Mouse (Mus musculus) myocyte (in vitro differentiated cells): ENCODE measurements around the gene Aph1b. TPM values are rescaled to one million over a fixed set of nuclear protein-coding genes. Genes with fewer than 3 reads are reported as not detected.
A peak's percentile ranks its signal among the peaks of the same experiment; 100 is the strongest.

ENCODE experiments used
- H3K27me3 ChIP-seq: one replicate; pipeline ENCODE4 v1.6.1; 2011; ENCODE audit not compliant: control insufficient read depth, insufficient read depth, insufficient read length
- H3K36me3 ChIP-seq: one replicate; pipeline ENCODE4 v1.6.1; 2011; ENCODE audit not compliant: control insufficient read depth, insufficient read depth
- H3K4me2 ChIP-seq: one replicate; pipeline ENCODE4 v1.6.1; 2011; ENCODE audit warnings: low read depth, control low read depth
- H3K4me3 ChIP-seq: one replicate; pipeline ENCODE4 v1.5.1; 2011; ENCODE audit warnings: mild to moderate bottlenecking, control low read depth, moderate library complexity
- H3K79me2 ChIP-seq: one replicate; pipeline ENCODE4 v1.6.1; 2011; ENCODE audit not compliant: control insufficient read depth, insufficient read depth
- H3ac ChIP-seq: one replicate; pipeline ENCODE4 v1.6.1; 2011; ENCODE audit not compliant: control insufficient read depth, insufficient read length
- CEBPB ChIP-seq: IDR thresholded peaks from 2 replicates; pipeline ENCODE4 v1.6.1; 2011; ENCODE audit warnings: mild to moderate bottlenecking, moderate library complexity; ENCODE audit not compliant: poor library complexity, insufficient read depth, severe bottlenecking
- E2F4 ChIP-seq: IDR thresholded peaks from one replicate; pipeline ENCODE4 v1.6.1; 2011; ENCODE audit warnings: mild to moderate bottlenecking, control low read depth, moderate library complexity; ENCODE audit not compliant: insufficient read depth
- MAX ChIP-seq: IDR thresholded peaks from one replicate; pipeline ENCODE4 v1.6.1; 2011; ENCODE audit warnings: low read depth, mild to moderate bottlenecking, control low read depth
- MYOD1 ChIP-seq, 3 experiments: IDR thresholded peaks; one replicate each; pipeline ENCODE4 v1.6.1; 2011; ENCODE audit warnings: control low read depth in 2 of 3, low read depth in 2 of 3, mild to moderate bottlenecking in 2 of 3, moderate library complexity in 1 of 3; ENCODE audit not compliant: insufficient read length in 2 of 3, control insufficient read depth in 1 of 3
- MYOG ChIP-seq, 3 experiments: IDR thresholded peaks; one replicate each; pipeline ENCODE4 v1.6.1; 2011; ENCODE audit warnings: control low read depth in 2 of 3, low read depth in 2 of 3, mild to moderate bottlenecking in 2 of 3; ENCODE audit not compliant: insufficient read length in 2 of 3, control insufficient read depth in 1 of 3, insufficient read depth in 1 of 3
- POLR2A ChIP-seq: IDR thresholded peaks from one replicate; pipeline ENCODE4 v1.6.1; 2011; ENCODE audit warnings: low read depth, mild to moderate bottlenecking, control low read depth, moderate library complexity; ENCODE audit not compliant: insufficient read length
- POLR2AphosphoS2 ChIP-seq: IDR thresholded peaks from one replicate; pipeline ENCODE4 v1.6.1; 2011; ENCODE audit warnings: low read depth, control low read depth; ENCODE audit not compliant: insufficient read length
- REST ChIP-seq: IDR thresholded peaks from one replicate; pipeline ENCODE4 v1.6.1; 2011; ENCODE audit warnings: mild to moderate bottlenecking, control low read depth, moderate library complexity; ENCODE audit not compliant: insufficient read depth, insufficient read length
- SRF ChIP-seq: IDR thresholded peaks from one replicate; pipeline ENCODE4 v1.6.1; 2011; ENCODE audit warnings: low read depth; ENCODE audit not compliant: control insufficient read depth, insufficient read length
- TCF12 ChIP-seq: IDR thresholded peaks from one replicate; pipeline ENCODE4 v1.6.1; 2011; ENCODE audit warnings: mild to moderate bottlenecking, control low read depth; ENCODE audit not compliant: poor library complexity, insufficient read depth, severe bottlenecking
- TCF3 ChIP-seq: IDR thresholded peaks from one replicate; pipeline ENCODE4 v1.6.1; 2011; ENCODE audit warnings: low read depth, control low read depth; ENCODE audit not compliant: insufficient read length
- USF1 ChIP-seq: IDR thresholded peaks from one replicate; pipeline ENCODE4 v1.6.1; 2011; ENCODE audit warnings: low read depth, mild to moderate bottlenecking, control low read depth, moderate library complexity
- polyA plus RNA-seq: library from polyadenylated mRNA; unstranded; fragments of >200 nt; fragmentation: generic; extraction: Trizol; gene quantifications from one replicate; pipeline ENCODE4 v1.2.1, GENCODE M21; 2012; ENCODE audit warnings: missing spikeins

Gene Aph1b
- polyA plus RNA-seq, 1 experiment, result 2.5 TPM

DNA sequence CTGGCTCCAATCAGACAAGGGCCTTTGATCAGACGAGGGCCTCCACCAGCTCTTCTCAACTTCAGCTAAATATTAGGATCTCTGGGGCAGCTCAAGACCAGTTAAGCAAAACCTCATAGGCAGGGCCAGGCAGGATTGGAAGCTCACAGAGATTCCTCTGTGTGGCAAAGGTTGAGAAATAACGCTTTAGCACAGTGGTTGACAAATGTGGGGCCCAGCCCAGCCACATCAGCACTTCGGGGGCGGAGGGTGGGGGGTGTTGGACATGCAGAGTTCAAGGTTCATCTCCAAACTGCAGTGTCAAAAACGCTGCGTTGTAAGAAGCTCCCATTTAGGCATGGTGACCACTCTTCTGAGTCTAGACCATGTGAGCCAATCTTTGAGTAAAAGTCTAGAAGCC is 60.7 kb downstream of the Aph1b start:
- H3K27me3 ChIP-seq, result no peaks in the 10 kb centered on the region
- no peaks in the 10 kb centered on the region for H3K79me2 ChIP-seq
- H3ac ChIP-seq, result no peak overlapping the region
- no peak overlapping the region for H3K4me2 ChIP-seq
- TF ChIP-seq MYOG (IDR thresholded peaks at IDR 0.05; ENCODE audit: control insufficient read depth in 1 of 3, insufficient read depth in 1 of 3, insufficient read length in 2 of 3, low read depth in 2 of 3) (no peak), USF1 (no peak), CEBPB (no peak), SRF (no peak), POLR2A (no peak), REST (no peak), E2F4 (no peak), TCF12 (no peak), MYOD1 (IDR thresholded peaks at IDR 0.05; ENCODE audit: control insufficient read depth in 1 of 3, insufficient read length in 2 of 3, low read depth in 2 of 3) (no peak), POLR2AphosphoS2 (no peak), TCF3 (no peak), MAX (no peak)
- H3K4me3 ChIP-seq, result no peak overlapping the region
- H3K36me3 ChIP-seq, result no peaks in the 10 kb centered on the region

DNA sequence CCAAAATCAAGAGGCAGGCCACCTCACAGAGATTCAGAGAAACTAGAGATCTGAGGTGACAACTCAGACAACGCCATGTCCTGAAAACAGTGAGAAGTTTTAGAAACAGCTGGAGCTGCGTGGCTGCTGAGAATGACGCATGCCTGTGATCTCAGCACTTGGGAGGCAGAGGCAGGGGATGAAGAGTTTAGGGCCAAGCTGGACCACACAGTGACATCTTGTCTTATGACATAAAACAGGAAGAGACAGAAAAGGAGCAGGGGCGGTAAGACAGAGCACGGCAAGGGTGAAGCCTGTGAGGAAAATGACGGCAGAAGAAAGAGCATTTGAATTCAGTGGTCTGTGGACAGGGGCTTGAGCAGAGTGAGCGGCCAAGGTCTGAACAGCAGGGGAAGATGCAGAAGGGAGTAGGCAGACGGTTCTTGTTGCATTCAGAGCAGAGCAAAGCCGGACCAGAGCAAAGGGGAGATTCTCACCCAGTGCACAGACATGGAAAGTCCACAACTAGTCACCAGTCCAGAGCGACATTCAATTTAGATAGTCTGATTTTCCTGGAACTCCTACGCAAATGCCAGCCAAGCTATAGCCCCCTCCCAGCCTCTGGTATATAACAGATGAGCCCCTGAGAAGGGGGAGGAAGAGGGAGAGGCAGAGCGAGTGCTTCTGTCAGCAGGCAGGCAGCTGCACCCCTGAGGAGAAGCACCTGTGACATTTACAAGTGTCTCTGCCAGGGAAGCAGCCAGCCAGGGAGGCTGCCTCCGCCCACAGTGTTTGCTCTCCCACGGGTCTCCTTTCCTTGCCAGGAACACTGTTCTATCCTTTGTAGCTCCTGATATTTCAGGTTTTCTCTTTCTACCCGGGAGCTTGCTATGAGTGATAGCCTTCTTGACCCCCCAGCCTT is 62.2 kb downstream of the Aph1b start:
- no peaks in the 10 kb centered on the region for H3K79me2 ChIP-seq
- H3ac ChIP-seq, result no peak overlapping the region
- no peaks in the 10 kb centered on the region for H3K36me3 ChIP-seq
- TF ChIP-seq E2F4 (no peak), MYOD1 (IDR thresholded peaks at IDR 0.05; ENCODE audit: control insufficient read depth in 1 of 3, insufficient read length in 2 of 3, low read depth in 2 of 3) (peak in 2 of 3 experiments; percentile 55 to 86), USF1 (no peak), MAX (no peak), POLR2A (no peak), SRF (no peak), MYOG (IDR thresholded peaks at IDR 0.05; ENCODE audit: control insufficient read depth in 1 of 3, insufficient read depth in 1 of 3, insufficient read length in 2 of 3, low read depth in 2 of 3) (peak in 1 of 3 experiments; percentile 52), TCF3 (no peak), POLR2AphosphoS2 (no peak), REST (no peak), TCF12 (no peak), CEBPB (no peak)
- H3K27me3 ChIP-seq, result no peaks in the 10 kb centered on the region
- peak overlapping the region; percentile 45 for H3K4me2 ChIP-seq
- H3K4me3 ChIP-seq, result no peak overlapping the region

DNA sequence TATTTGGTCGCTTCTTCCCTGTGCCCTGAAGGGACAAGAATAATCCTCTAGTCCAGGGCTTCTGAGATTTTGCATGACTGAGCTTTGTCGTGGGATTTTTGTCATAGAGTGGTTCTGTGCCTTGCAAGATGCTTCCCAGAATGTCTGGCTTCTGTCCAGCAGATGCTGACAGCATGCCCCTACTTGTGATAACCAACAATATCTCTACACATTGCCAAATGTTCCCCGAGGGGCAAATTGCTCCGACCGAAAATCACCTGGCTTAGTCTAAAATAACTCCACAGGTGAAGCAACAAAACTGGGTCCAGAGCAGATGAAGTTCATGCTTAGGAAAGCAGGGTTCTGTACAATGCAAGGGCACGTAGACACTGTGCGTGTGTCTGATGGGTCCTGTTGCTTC is 64.0 kb downstream of the Aph1b start:
- TF ChIP-seq POLR2A (no peak), E2F4 (no peak), SRF (no peak), MYOG (IDR thresholded peaks at IDR 0.05; ENCODE audit: control insufficient read depth in 1 of 3, insufficient read depth in 1 of 3, insufficient read length in 2 of 3, low read depth in 2 of 3) (no peak), MYOD1 (IDR thresholded peaks at IDR 0.05; ENCODE audit: control insufficient read depth in 1 of 3, insufficient read length in 2 of 3, low read depth in 2 of 3) (no peak), POLR2AphosphoS2 (no peak), REST (no peak), CEBPB (no peak), TCF12 (no peak), USF1 (no peak), MAX (no peak), TCF3 (no peak)
- H3K4me2 ChIP-seq, result no peak overlapping the region
- no peaks in the 10 kb centered on the region for H3K36me3 ChIP-seq
- H3K27me3 ChIP-seq, result no peaks in the 10 kb centered on the region
- no peak overlapping the region for H3ac ChIP-seq
- H3K4me3 ChIP-seq, result no peak overlapping the region
- H3K79me2 ChIP-seq, result no peaks in the 10 kb centered on the region

DNA sequence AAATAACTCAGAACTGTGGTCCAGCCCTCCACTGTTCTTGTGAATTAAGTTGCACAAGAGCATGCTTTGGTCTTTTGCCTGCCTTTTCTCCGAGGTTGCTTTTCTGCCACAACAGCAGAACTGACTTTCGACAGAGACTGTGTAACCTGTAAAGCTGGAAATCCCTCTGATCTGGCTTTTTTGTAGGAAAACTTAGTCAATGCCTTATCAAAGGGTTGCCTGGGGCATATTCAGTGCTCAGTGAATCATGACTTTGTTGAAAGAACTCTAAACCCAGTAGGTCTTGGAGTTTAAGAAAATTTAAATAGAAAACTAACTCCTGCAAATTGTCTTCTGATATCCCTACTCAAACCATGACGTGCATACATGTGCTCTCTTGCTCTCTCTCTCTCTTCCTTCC is 64.7 kb downstream of the Aph1b start:
- TF ChIP-seq SRF (no peak), E2F4 (no peak), POLR2A (no peak), MYOG (IDR thresholded peaks at IDR 0.05; ENCODE audit: control insufficient read depth in 1 of 3, insufficient read depth in 1 of 3, insufficient read length in 2 of 3, low read depth in 2 of 3) (no peak), TCF3 (no peak), USF1 (no peak), MAX (no peak), REST (no peak), MYOD1 (IDR thresholded peaks at IDR 0.05; ENCODE audit: control insufficient read depth in 1 of 3, insufficient read length in 2 of 3, low read depth in 2 of 3) (no peak), POLR2AphosphoS2 (no peak), TCF12 (no peak), CEBPB (no peak)
- Histone ChIP-seq H3K4me2 (no peak overlapping the region), H3K4me3 (no peak overlapping the region), H3ac (no peak overlapping the region), H3K79me2 (no peaks in the 10 kb centered on the region), H3K27me3 (no peaks in the 10 kb centered on the region), H3K36me3 (no peaks in the 10 kb centered on the region)
